Mouse (Mus musculus): ENCODE measurements around the gene Ttbk2.

DNA sequence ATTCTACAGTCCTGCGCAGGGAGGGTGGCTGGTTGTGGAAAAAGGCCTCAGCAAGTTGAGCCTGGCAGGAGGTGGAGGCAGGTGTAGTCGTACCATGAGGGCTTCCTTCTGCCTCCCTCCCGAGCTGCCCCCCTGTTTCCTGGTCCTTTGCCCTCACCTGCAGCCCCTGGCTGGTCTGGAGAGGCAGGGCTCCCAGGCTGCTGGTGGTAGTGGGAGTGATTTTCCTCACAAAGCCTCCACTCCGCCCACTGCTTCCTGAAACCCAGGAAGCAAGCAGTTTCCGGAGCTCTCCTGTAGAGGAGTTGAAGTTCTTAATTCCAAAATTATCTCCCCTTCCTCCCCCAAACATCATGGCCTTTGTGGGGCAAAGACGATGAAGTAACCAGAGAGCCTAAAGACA lies 126.2 kb downstream of the Ttbk2 start:
- TF ChIP-seq CTCF (IDR thresholded peaks at IDR 0.05; ENCODE audit: low read depth, low read length) (no peak), POLR2A (IDR thresholded peaks at IDR 0.05; ENCODE audit: extremely low read depth, insufficient read depth, low read length) (no peak)
